Mouse (Mus musculus): Measurements from ENCODE around the gene Avil. TPM values are rescaled to one million over a fixed set of nuclear protein-coding genes. Genes with fewer than 3 reads are reported as not detected.

Gene Avil
- polyA plus RNA-seq, 1 experiment, result 0.13 TPM

DNA sequence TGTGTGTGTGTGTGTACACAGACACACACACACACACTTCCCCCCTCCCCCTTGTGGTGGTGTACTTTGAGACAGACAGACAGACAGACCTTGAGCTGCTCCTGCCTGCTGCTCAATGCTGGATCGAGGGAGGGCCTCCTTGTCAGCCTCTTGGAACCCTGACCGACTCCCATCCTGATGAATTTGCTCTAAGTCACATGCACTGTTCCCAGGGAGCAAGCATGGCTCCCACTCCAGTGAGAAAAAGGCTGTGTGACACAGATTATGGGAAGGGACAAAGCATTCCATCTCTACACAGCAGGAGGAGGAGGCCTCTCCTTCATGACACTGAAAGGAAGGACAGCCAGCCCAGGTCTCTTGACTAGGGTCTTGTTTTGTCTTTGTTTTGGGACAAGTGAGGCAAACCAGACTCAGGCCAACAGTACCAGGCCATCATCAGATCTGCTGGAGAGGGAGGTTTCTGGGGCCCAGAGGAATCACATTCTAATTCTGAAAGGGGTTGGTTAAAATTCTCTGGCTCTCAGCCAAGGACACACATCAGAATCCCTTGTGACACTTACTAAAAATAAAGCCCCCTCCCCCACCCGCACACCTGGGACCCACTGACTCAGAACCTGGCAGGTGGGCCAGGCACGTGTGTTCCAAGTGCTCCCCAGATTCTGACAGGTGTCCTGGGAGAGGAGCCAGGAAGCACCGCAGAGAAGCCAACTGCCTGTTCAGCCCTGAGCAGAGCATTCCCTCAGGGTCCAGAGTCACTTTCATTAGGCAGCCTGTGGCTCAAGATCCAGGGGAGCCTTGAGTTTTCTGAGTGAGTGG is 16.1 kb upstream of the Avil start:
- peaks cover 98% of the 10 kb centered on the region for H3K79me2 ChIP-seq (ENCODE audit: control insufficient read depth, insufficient read depth)
- peaks cover 13% of the 10 kb centered on the region for H3K36me3 ChIP-seq (ENCODE audit: control insufficient read depth, insufficient read depth)
- no peaks in the 10 kb centered on the region for H3K27me3 ChIP-seq (ENCODE audit: control insufficient read depth, insufficient read depth, insufficient read length)
- no peak overlapping the region for H3K4me3 ChIP-seq (ENCODE audit: insufficient read depth, poor library complexity, severe bottlenecking)
- no peak for TF ChIP-seq MYOD1 (IDR thresholded peaks at IDR 0.05; ENCODE audit: control insufficient read depth, insufficient read length, low read depth)
- TF ChIP-seq CEBPB (IDR thresholded peaks at IDR 0.05; ENCODE audit: low read depth), result no peak
- no peak for TF ChIP-seq CTCF (IDR thresholded peaks at IDR 0.05; ENCODE audit: control insufficient read depth, insufficient read depth, insufficient read length)
- TF ChIP-seq MAX (IDR thresholded peaks at IDR 0.05), result no peak
- no peak for TF ChIP-seq USF1 (IDR thresholded peaks at IDR 0.05; ENCODE audit: low read depth)
- TF ChIP-seq FOSL1 (IDR thresholded peaks at IDR 0.05; ENCODE audit: insufficient read depth, low read length, poor library complexity, severe bottlenecking), result no peak
- no peak for TF ChIP-seq MYOG (IDR thresholded peaks at IDR 0.05; ENCODE audit: control insufficient read depth, extremely low read depth, insufficient read length)
- H3K79me3 ChIP-seq (ENCODE audit: low read depth), result peaks cover 86% of the 10 kb centered on the region
- no peak overlapping the region for H3ac ChIP-seq (ENCODE audit: control insufficient read depth, insufficient read length, low read depth)

DNA sequence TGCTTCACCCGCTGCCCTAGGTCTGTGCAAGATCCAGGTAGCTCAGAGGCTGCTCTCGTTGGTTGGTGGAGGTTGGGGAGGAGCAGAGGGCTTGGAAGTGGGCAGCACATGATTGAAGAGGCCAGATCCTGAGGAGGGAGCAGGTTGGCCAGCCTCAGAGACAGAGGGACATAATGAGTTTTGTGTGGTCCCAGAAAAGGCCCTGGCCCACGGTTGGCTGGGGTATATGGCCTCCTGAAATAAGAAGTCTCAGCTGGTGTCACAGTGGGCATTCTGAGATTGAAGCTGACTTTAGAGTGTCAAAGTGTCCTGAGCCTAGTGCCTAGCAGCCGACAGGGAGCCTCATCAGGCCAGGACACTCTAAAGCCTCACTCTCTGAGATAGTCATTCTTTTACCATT is 15.4 kb upstream of the Avil start:
- H3ac ChIP-seq (ENCODE audit: control insufficient read depth, insufficient read length, low read depth), result no peak overlapping the region
- peaks cover 93% of the 10 kb centered on the region for H3K79me2 ChIP-seq (ENCODE audit: control insufficient read depth, insufficient read depth)
- peaks cover 81% of the 10 kb centered on the region for H3K79me3 ChIP-seq (ENCODE audit: low read depth)
- H3K4me3 ChIP-seq (ENCODE audit: insufficient read depth, poor library complexity, severe bottlenecking), result no peak overlapping the region
- H3K27me3 ChIP-seq (ENCODE audit: control insufficient read depth, insufficient read depth, insufficient read length), result no peaks in the 10 kb centered on the region
- no peak for TF ChIP-seq CTCF (IDR thresholded peaks at IDR 0.05; ENCODE audit: control insufficient read depth, insufficient read depth, insufficient read length)
- no peak for TF ChIP-seq MYOG (IDR thresholded peaks at IDR 0.05; ENCODE audit: control insufficient read depth, extremely low read depth, insufficient read length)
- TF ChIP-seq FOSL1 (IDR thresholded peaks at IDR 0.05; ENCODE audit: insufficient read depth, low read length, poor library complexity, severe bottlenecking), result no peak
- no peak for TF ChIP-seq MYOD1 (IDR thresholded peaks at IDR 0.05; ENCODE audit: control insufficient read depth, insufficient read length, low read depth)
- TF ChIP-seq USF1 (IDR thresholded peaks at IDR 0.05; ENCODE audit: low read depth), result no peak
- TF ChIP-seq CEBPB (IDR thresholded peaks at IDR 0.05; ENCODE audit: low read depth), result no peak
- TF ChIP-seq MAX (IDR thresholded peaks at IDR 0.05), result no peak
- H3K36me3 ChIP-seq (ENCODE audit: control insufficient read depth, insufficient read depth), result peaks cover 13% of the 10 kb centered on the region

DNA sequence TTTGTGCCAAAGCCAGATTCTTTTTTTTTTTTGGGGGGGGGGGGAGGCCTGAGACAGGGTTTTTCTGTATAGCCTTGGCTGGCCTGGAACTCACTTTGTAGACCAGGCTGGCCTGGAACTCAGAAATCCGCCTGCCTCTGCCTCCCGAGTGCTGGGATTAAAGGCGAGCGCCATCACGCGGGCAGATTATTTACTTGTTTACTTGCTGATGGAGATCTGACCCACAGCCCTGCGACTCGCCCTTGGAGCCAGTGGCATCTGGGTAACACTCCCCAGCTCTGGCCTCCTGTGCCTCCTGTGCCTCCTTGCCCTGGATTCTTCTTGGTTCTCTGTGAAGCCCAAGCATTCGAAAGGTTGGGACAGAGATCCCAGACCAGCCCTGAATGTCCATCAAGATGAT is 14.9 kb upstream of the Avil start:
- Histone ChIP-seq H3K36me3 (ENCODE audit: control insufficient read depth, insufficient read depth) (peaks cover 13% of the 10 kb centered on the region), H3K79me3 (ENCODE audit: low read depth) (peaks cover 78% of the 10 kb centered on the region), H3K4me3 (ENCODE audit: insufficient read depth, poor library complexity, severe bottlenecking) (no peak overlapping the region), H3K27me3 (ENCODE audit: control insufficient read depth, insufficient read depth, insufficient read length) (no peaks in the 10 kb centered on the region), H3ac (ENCODE audit: control insufficient read depth, insufficient read length, low read depth) (no peak overlapping the region), H3K79me2 (ENCODE audit: control insufficient read depth, insufficient read depth) (peaks cover 93% of the 10 kb centered on the region)
- TF ChIP-seq MYOG (IDR thresholded peaks at IDR 0.05; ENCODE audit: control insufficient read depth, extremely low read depth, insufficient read length), result no peak
- no peak for TF ChIP-seq CTCF (IDR thresholded peaks at IDR 0.05; ENCODE audit: control insufficient read depth, insufficient read depth, insufficient read length)
- no peak for TF ChIP-seq MAX (IDR thresholded peaks at IDR 0.05)

DNA sequence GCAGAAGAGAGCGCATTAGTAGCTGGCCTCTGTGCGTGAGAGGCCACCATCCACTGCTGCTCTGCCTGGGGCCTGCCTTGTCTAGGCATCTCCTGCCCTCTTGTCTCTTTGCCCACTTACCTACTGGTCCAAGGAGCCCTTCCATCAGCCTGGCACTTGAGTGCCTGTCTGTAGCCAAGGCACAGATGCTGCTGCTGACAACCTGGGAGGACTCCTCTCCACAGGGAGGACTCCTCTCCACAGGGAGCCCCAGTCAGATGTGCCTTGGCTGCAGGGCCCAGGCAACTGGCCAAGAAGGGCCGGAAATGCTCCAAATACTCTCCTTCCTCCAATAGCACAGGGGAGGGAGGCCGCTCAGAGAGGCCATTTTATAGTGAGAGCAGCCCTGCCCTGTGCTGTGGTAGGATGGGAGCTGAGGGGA is 14.0 kb upstream of the Avil start:
- peaks cover 73% of the 10 kb centered on the region for H3K79me3 ChIP-seq (ENCODE audit: low read depth)
- no peaks in the 10 kb centered on the region for H3K27me3 ChIP-seq (ENCODE audit: control insufficient read depth, insufficient read depth, insufficient read length)
- H3K4me3 ChIP-seq (ENCODE audit: insufficient read depth, poor library complexity, severe bottlenecking), result no peak overlapping the region
- peaks cover 18% of the 10 kb centered on the region for H3K36me3 ChIP-seq (ENCODE audit: control insufficient read depth, insufficient read depth)
- H3K79me2 ChIP-seq (ENCODE audit: control insufficient read depth, insufficient read depth), result peaks cover 93% of the 10 kb centered on the region
- H3ac ChIP-seq (ENCODE audit: control insufficient read depth, insufficient read length, low read depth), result no peak overlapping the region
- no peak for TF ChIP-seq FOSL1 (IDR thresholded peaks at IDR 0.05; ENCODE audit: insufficient read depth, low read length, poor library complexity, severe bottlenecking)
- no peak for TF ChIP-seq USF1 (IDR thresholded peaks at IDR 0.05; ENCODE audit: low read depth)
- TF ChIP-seq MYOD1 (IDR thresholded peaks at IDR 0.05; ENCODE audit: control insufficient read depth, insufficient read length, low read depth), result no peak
- TF ChIP-seq CEBPB (IDR thresholded peaks at IDR 0.05; ENCODE audit: low read depth), result no peak
- TF ChIP-seq MYOG (IDR thresholded peaks at IDR 0.05; ENCODE audit: control insufficient read depth, extremely low read depth, insufficient read length), result no peak
- no peak for TF ChIP-seq CTCF (IDR thresholded peaks at IDR 0.05; ENCODE audit: control insufficient read depth, insufficient read depth, insufficient read length)
- no peak for TF ChIP-seq MAX (IDR thresholded peaks at IDR 0.05)

DNA sequence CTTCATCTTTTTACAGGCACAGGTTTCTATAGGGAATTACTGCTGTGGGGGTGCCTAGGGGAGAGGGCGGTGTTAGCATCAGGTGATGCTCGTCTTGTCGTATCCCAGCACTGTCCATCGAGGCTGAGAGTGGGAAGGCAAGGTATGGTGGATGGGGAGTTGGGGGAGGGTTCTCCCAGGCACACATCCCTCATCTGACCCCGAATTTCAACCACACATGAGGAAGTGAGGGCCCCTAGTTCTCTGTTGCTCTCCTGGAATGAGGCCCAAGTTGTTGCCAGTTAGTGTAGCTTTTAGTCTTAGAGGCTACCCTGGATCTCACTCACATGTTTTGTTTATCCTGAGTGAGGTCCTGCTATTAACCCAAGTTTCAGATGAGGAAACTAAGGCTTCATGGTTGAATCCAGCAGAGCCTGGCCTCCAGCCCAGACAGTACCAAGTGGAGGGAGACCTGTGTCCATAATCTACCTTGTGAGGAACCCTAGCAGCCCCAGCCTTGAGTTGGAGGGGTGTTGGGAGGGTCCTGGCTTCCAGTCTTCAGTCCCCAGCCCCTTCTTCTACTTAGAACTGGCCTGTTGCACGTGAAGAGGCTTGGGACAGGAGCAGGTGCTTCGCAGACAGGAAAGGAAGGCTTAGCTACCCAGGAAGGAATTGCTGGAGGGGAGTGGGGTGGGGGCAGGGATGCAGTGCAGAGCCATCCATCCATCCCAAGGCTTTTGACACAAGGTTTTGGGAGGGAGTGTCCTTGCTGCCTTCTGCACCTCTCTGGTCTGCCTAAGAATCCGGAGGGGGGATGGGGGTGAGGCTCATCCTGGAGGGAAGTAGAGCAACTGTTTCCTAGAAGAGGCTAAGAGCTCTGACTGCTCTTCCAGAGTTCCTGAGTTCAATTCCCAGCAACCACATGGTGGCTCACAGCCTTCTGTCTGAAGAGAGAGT is 13.1 kb upstream of the Avil start:
- Histone ChIP-seq H3K4me3 (ENCODE audit: insufficient read depth, poor library complexity, severe bottlenecking) (no peak overlapping the region), H3K27me3 (ENCODE audit: control insufficient read depth, insufficient read depth, insufficient read length) (no peaks in the 10 kb centered on the region), H3K79me3 (ENCODE audit: low read depth) (peaks cover 64% of the 10 kb centered on the region), H3K36me3 (ENCODE audit: control insufficient read depth, insufficient read depth) (peaks cover 24% of the 10 kb centered on the region), H3K79me2 (ENCODE audit: control insufficient read depth, insufficient read depth) (peaks cover 93% of the 10 kb centered on the region), H3ac (ENCODE audit: control insufficient read depth, insufficient read length, low read depth) (no peak overlapping the region)
- no peak for TF ChIP-seq MYOD1 (IDR thresholded peaks at IDR 0.05; ENCODE audit: control insufficient read depth, insufficient read length, low read depth)
- TF ChIP-seq MAX (IDR thresholded peaks at IDR 0.05), result no peak
- TF ChIP-seq CEBPB (IDR thresholded peaks at IDR 0.05; ENCODE audit: low read depth), result no peak
- no peak for TF ChIP-seq FOSL1 (IDR thresholded peaks at IDR 0.05; ENCODE audit: insufficient read depth, low read length, poor library complexity, severe bottlenecking)

All from C2C12 (cell line).